Comparison of ENCODE assay signal across 22 mouse cellular contexts in the genomic region with DNA sequence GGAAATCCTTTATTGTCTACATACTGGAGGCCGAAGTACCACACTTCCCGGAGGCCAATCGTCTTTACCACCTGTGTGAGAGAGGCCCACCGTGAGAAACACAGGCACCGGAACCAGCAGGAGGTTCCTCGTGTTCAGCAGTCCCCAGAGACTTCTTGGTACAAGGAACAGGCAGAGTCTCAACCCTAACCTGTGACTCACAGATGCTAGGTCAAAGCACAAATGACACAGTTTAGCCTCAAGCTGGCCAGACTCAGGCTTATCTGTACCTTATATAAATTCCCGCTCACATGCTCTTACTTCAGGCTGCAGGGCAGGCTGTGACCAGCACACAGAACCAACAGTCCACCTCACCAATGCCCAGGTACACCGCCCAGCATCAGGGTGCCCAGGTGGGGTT. TPM values are rescaled to one million over a fixed set of nuclear protein-coding genes. Genes with fewer than 3 reads are reported as not detected.
DNase-seq lines count a peak whose midpoint lies in the region; ATAC-seq and TF ChIP-seq lines count a peak whose summit lies in the region.
"Had no signal": no experiment of that assay in that cellular context is flagged by ENCODE, and none has a peak within 500 bp of the region (broad histone marks: within the 10 kb centered on the region; RNA-seq: fewer than 3 reads in every experiment).

No protein-coding gene starts in this region.

- no peak for ATAC-seq in midbrain, postnatal 0 days (ENCODE audit: low FRiP score)
- ATAC-seq: forebrain, embryonic 14.5 days; inflammation-experienced regulatory T-cells, adult 6 months; liver, postnatal 0 days had no signal

- no peak overlapping the region for H3K4me3 ChIP-seq in midbrain, embryonic 10.5 days
- H3K4me3 ChIP-seq in midbrain, postnatal 0 days (ENCODE audit: low read depth, low read length): no peak overlapping the region
- no peak overlapping the region for H3K4me3 ChIP-seq in small intestine, adult 2 months (ENCODE audit: low read depth, low read length)
- H3K4me3 ChIP-seq: embryonic facial prominence, embryonic 15.5 days; gastrocnemius, adult 2 months; heart, embryonic 15.5 days; limb, embryonic 12.5 days; midbrain, embryonic 12.5 days had no signal

- no peaks in the 10 kb centered on the region for H3K27me3 ChIP-seq in midbrain, embryonic 10.5 days (ENCODE audit: low read depth, poor library complexity, severe bottlenecking)
- H3K27me3 ChIP-seq in midbrain, postnatal 0 days (ENCODE audit: insufficient read depth, low read length): no peaks in the 10 kb centered on the region
- H3K27me3 ChIP-seq in small intestine, adult 2 months (ENCODE audit: control insufficient read depth, insufficient read depth, low read length): no peaks in the 10 kb centered on the region
- H3K27me3 ChIP-seq: embryonic facial prominence, embryonic 15.5 days; heart, embryonic 15.5 days; limb, embryonic 12.5 days had no signal

- peak; percentile 63 for DNase-seq in kidney, adult 9 months
- no peak for DNase-seq in kidney, adult 8-10 months
- DNase-seq in midbrain, embryonic 10.5 days (ENCODE audit: low spot score): no peak
- no peak for DNase-seq in midbrain, postnatal 0 days (ENCODE audit: low spot score)
- no peak for DNase-seq in cerebellum, postnatal 4 days (ENCODE audit: low spot score in 2 of 2)
- no peak for DNase-seq in cerebellum, adult 9-10 months
- DNase-seq: adrenal gland, postnatal 10 days; cerebellum, adult 8-10 months; gastrocnemius, adult 2 months; heart, postnatal 4 days; liver, postnatal 0 days; lung, postnatal 10 days; thymus, postnatal 25 days had no signal

- peaks cover 28% of the 10 kb centered on the region for H3K4me1 ChIP-seq in midbrain, embryonic 10.5 days
- H3K4me1 ChIP-seq in midbrain, postnatal 0 days (ENCODE audit: insufficient read depth, low read length): no peaks in the 10 kb centered on the region
- H3K4me1 ChIP-seq in small intestine, adult 2 months (ENCODE audit: control insufficient read depth, insufficient read depth, insufficient read length, low read length): peaks cover 26% of the 10 kb centered on the region

- 93% methylated on average over 8 of the region's 8 CpGs for WGBS in midbrain, embryonic 10.5 days
- 89% methylated on average over 8 of the region's 8 CpGs for WGBS in midbrain, postnatal 0 days
- WGBS in small intestine, adult 2 months: 31% methylated on average over 8 of the region's 8 CpGs

- no peak for TF ChIP-seq POLR2A in small intestine, adult 2 months (IDR thresholded peaks at IDR 0.05; ENCODE audit: low read depth, low read length)

- H3K4me2 ChIP-seq in midbrain, postnatal 0 days (ENCODE audit: low read depth, low read length, poor library complexity, severe bottlenecking): no peak overlapping the region
- H3K4me2 ChIP-seq: embryonic facial prominence, embryonic 15.5 days; heart, embryonic 15.5 days; hindbrain, embryonic 14.5 days; limb, embryonic 12.5 days; liver, embryonic 11.5 days; midbrain, embryonic 12.5 days had no signal

- no peaks in the 10 kb centered on the region for H3K9me3 ChIP-seq in midbrain, embryonic 10.5 days (replicated peaks)
- no peaks in the 10 kb centered on the region for H3K9me3 ChIP-seq in midbrain, postnatal 0 days (ENCODE audit: low read length)
- H3K9me3 ChIP-seq: embryonic facial prominence, embryonic 15.5 days; heart, embryonic 15.5 days; limb, embryonic 12.5 days; midbrain, embryonic 12.5 days had no signal

- TF ChIP-seq CTCF in midbrain, postnatal 0 days (IDR thresholded peaks at IDR 0.05): no peak
- TF ChIP-seq CTCF in small intestine, adult 2 months (IDR thresholded peaks at IDR 0.05; ENCODE audit: extremely low read depth, insufficient read length, insufficient replicate concordance, low read depth, low read length): no peak

- no peak overlapping the region for H3K9ac ChIP-seq in midbrain, postnatal 0 days (replicated peaks; ENCODE audit: low read length, poor library complexity, severe bottlenecking)
- H3K9ac ChIP-seq: embryonic facial prominence, embryonic 15.5 days; hindbrain, embryonic 14.5 days; limb, embryonic 12.5 days; liver, postnatal 0 days; midbrain, embryonic 12.5 days had no signal

- H3K36me3 ChIP-seq in midbrain, embryonic 10.5 days: peaks cover 44% of the 10 kb centered on the region
- peaks cover 2% of the 10 kb centered on the region; the same call in 1 of the 2 replicates for H3K36me3 ChIP-seq in midbrain, postnatal 0 days (ENCODE audit: insufficient read depth, low read length)
- peaks cover 91% of the 10 kb centered on the region for H3K36me3 ChIP-seq in small intestine, adult 2 months (ENCODE audit: control insufficient read depth, insufficient read depth, low read length)
- H3K36me3 ChIP-seq: embryonic facial prominence, embryonic 15.5 days; midbrain, embryonic 12.5 days had no signal

- H3K27ac ChIP-seq in midbrain, embryonic 10.5 days (replicated peaks): 0 out of 2 replicates have a peak overlapping the region, but pooled peaks have one; percentile 17
- H3K27ac ChIP-seq in midbrain, postnatal 0 days (ENCODE audit: low read depth, low read length): no peak overlapping the region
- H3K27ac ChIP-seq in small intestine, adult 2 months (ENCODE audit: insufficient read depth, low read depth, low read length): peak overlapping the region; percentile 60
- H3K27ac ChIP-seq: embryonic facial prominence, embryonic 15.5 days; gastrocnemius, adult 2 months; heart, embryonic 15.5 days; hindbrain, embryonic 14.5 days; limb, embryonic 12.5 days; midbrain, embryonic 12.5 days had no signal

RNA-seq across cellular contexts. Expression of gene Ezr, which starts 26.7 kb away (rescaled TPM):
- 54.9 and 56.7 TPM in 2 replicates for polyA plus RNA-seq in midbrain, embryonic 10.5 days (2016; fragmentation: Nextera tagmentation; extraction: Ambion mirVana)
- 19.5 and 33.8 TPM in 2 replicates for total RNA-seq in midbrain, postnatal 0 days (2014; rRNA removed)
- 27.3 and 28.5 TPM in 2 replicates for polyA plus RNA-seq in midbrain, postnatal 0 days (2015; fragmentation: Nextera tagmentation; extraction: Ambion mirVana)
- polyA plus RNA-seq in small intestine, adult 2 months (2012; rRNA removed): 95.0 and 368 TPM in 2 replicates
